Comparison of ENCODE assay signal across 9 mouse cellular contexts in the genomic region with DNA sequence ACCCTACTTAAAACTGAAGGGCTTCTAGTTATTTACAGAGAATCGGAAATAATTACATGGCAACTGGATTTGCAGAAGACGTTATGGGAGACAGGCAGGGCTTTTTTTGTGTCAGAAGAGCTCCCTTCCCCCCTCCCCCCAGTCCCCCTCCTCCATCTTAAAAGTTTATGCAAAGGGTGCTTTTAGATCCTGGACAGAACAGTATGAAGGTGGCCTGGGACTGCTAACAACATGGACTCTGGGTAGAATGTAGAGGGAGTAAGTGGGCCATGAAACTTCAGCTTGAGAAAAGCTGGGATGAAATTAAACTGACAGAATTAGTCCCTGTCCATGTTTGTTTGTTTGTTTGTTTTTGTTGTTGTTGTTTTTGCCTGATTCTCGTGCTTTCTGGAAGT. TPM values are rescaled to one million over a fixed set of nuclear protein-coding genes. Genes with fewer than 3 reads are reported as not detected.
A peak's percentile ranks its signal among the peaks of the same experiment; 100 is the strongest.
DNase-seq lines count a peak whose midpoint lies in the region; ATAC-seq lines count a peak whose summit lies in the region.
"Had no signal": no experiment of that assay in that cellular context is flagged by ENCODE, and none has a peak within 500 bp of the region (broad histone marks: within the 10 kb centered on the region; RNA-seq: fewer than 3 reads in every experiment).

No protein-coding gene starts in this region.

- peak overlapping the region; percentile 69 for H3K4me2 ChIP-seq in kidney, embryonic 14.5 days (replicated peaks; ENCODE audit: low read depth, low read length)
- peak overlapping the region; percentile 57 for H3K4me2 ChIP-seq in hindbrain, embryonic 15.5 days
- peak overlapping the region; percentile 54 for H3K4me2 ChIP-seq in midbrain, embryonic 13.5 days (replicated peaks)

- DNase-seq in kidney, adult 8-10 months, result no peak
- DNase-seq in embryonic facial prominence, embryonic 10.5 days (ENCODE audit: low spot score), result no peak
- no peak for DNase-seq in right cerebral cortex, postnatal 25 days
- DNase-seq in urinary bladder, postnatal 36 days (ENCODE audit: low spot score in 2 of 2), result no peak

- no peaks in the 10 kb centered on the region for H3K27me3 ChIP-seq in kidney, embryonic 14.5 days (ENCODE audit: control insufficient read depth, insufficient read depth, low read length)
- H3K27me3 ChIP-seq in embryonic facial prominence, embryonic 10.5 days (replicated peaks; ENCODE audit: low read depth, poor library complexity, severe bottlenecking), result peaks cover 19% of the 10 kb centered on the region
- H3K27me3 ChIP-seq in hindbrain, embryonic 15.5 days, result no peaks in the 10 kb centered on the region
- H3K27me3 ChIP-seq in midbrain, embryonic 13.5 days, result peaks cover 15% of the 10 kb centered on the region; the same call in 1 of the 2 replicates

- WGBS in kidney, embryonic 14.5 days, result 8% methylated on average over 3 of the region's 3 CpGs
- WGBS in embryonic facial prominence, embryonic 10.5 days, result 11% methylated on average over 3 of the region's 3 CpGs
- 14% methylated on average over 3 of the region's 3 CpGs for WGBS in hindbrain, embryonic 15.5 days
- WGBS in midbrain, embryonic 13.5 days, result 15% methylated on average over 3 of the region's 3 CpGs

- ATAC-seq in kidney, embryonic 14.5 days (ENCODE audit: low FRiP score, low TSS enrichment), result peak; percentile 59; the same call in 1 of the 2 replicates
- ATAC-seq in hindbrain, embryonic 15.5 days (ENCODE audit: low FRiP score, low read depth), result no peak
- no peak for ATAC-seq in midbrain, embryonic 13.5 days
- ATAC-seq in CD4-positive, CD25-positive, alpha-beta regulatory T cell, adult 4 months, result no peak

- H3K9ac ChIP-seq in kidney, embryonic 14.5 days (ENCODE audit: low read depth, low read length), result peak overlapping the region; percentile 58; the same call in 1 of the 2 replicates
- H3K9ac ChIP-seq in hindbrain, embryonic 15.5 days, result no peak overlapping the region
- peak overlapping the region; percentile 48; the same call in 1 of the 2 replicates for H3K9ac ChIP-seq in midbrain, embryonic 13.5 days (replicated peaks)

- peak overlapping the region; percentile 42 for H3K4me3 ChIP-seq in kidney, embryonic 14.5 days (ENCODE audit: low read length)
- H3K4me3 ChIP-seq in embryonic facial prominence, embryonic 10.5 days, result peak overlapping the region; percentile 61
- H3K4me3 ChIP-seq in hindbrain, embryonic 15.5 days, result peak overlapping the region; percentile 24
- H3K4me3 ChIP-seq in midbrain, embryonic 13.5 days (replicated peaks), result peak overlapping the region; percentile 28

- H3K9me3 ChIP-seq in kidney, embryonic 14.5 days (ENCODE audit: control insufficient read depth, low read length), result no peaks in the 10 kb centered on the region
- H3K9me3 ChIP-seq in embryonic facial prominence, embryonic 10.5 days, result no peaks in the 10 kb centered on the region
- no peaks in the 10 kb centered on the region for H3K9me3 ChIP-seq in hindbrain, embryonic 15.5 days
- H3K9me3 ChIP-seq in midbrain, embryonic 13.5 days, result no peaks in the 10 kb centered on the region

- peak overlapping the region; percentile 83 for H3K27ac ChIP-seq in kidney, embryonic 14.5 days (ENCODE audit: low read depth, low read length)
- peak overlapping the region; percentile 81 for H3K27ac ChIP-seq in embryonic facial prominence, embryonic 10.5 days (replicated peaks)
- no peak overlapping the region for H3K27ac ChIP-seq in hindbrain, embryonic 15.5 days (replicated peaks)
- H3K27ac ChIP-seq in midbrain, embryonic 13.5 days, result no peak overlapping the region

- H3K4me1 ChIP-seq in kidney, embryonic 14.5 days (ENCODE audit: control insufficient read depth, insufficient read depth, low read length), result peaks cover 8% of the 10 kb centered on the region; the same call in 1 of the 2 replicates
- H3K4me1 ChIP-seq in embryonic facial prominence, embryonic 10.5 days, result peaks cover 56% of the 10 kb centered on the region
- peaks cover 19% of the 10 kb centered on the region for H3K4me1 ChIP-seq in hindbrain, embryonic 15.5 days (replicated peaks)
- H3K4me1 ChIP-seq in midbrain, embryonic 13.5 days (replicated peaks), result peaks cover 19% of the 10 kb centered on the region

- peaks cover 5% of the 10 kb centered on the region; the same call in 1 of the 2 replicates for H3K36me3 ChIP-seq in kidney, embryonic 14.5 days (ENCODE audit: control insufficient read depth, insufficient read depth, low read length)
- H3K36me3 ChIP-seq in embryonic facial prominence, embryonic 10.5 days (replicated peaks), result peaks cover 11% of the 10 kb centered on the region
- no peaks in the 10 kb centered on the region for H3K36me3 ChIP-seq in hindbrain, embryonic 15.5 days
- no peaks in the 10 kb centered on the region for H3K36me3 ChIP-seq in midbrain, embryonic 13.5 days
- H3K36me3 ChIP-seq: G1E had no signal

RNA-seq across cellular contexts. Expression of gene Lmod3, which starts 60.0 kb away (rescaled TPM):
- polyA plus RNA-seq in kidney, embryonic 14.5 days (2014; fragmentation: Nextera tagmentation; extraction: Ambion mirVana), result 0.09 TPM in 1 of 2 replicates, not detected in the other
- not detected in 2 replicates for polyA plus RNA-seq in embryonic facial prominence, embryonic 10.5 days (2016; fragmentation: Nextera tagmentation; extraction: Ambion mirVana)
- polyA plus RNA-seq in hindbrain, embryonic 15.5 days (2015; fragmentation: Nextera tagmentation; extraction: Ambion mirVana), result not detected in 2 replicates
- polyA plus RNA-seq in midbrain, embryonic 13.5 days (2015; fragmentation: Nextera tagmentation; extraction: Ambion mirVana), result 0.07 TPM in 1 of 2 replicates, not detected in the other
- under 1 TPM in 1 of 2 experiments, not detected in 1; 0.24 TPM for polyA plus RNA-seq in CD4-positive, CD25-positive, alpha-beta regulatory T cell, adult 4 months (2017; shearing (Covaris generic))
- polyA plus RNA-seq: G1E had no signal

Comparison
In these comparisons a context has a peak if more than half of its experiments do, and no peak if none do; other contexts are left out.
1. H3K27ac ChIP-seq: peak in kidney, embryonic 14.5 days (single experiment) and embryonic facial prominence, embryonic 10.5 days (single experiment); none in hindbrain, embryonic 15.5 days (single experiment) and midbrain, embryonic 13.5 days (single experiment).
2. Peak in every context shown above with its lines, with median percentiles within 50 percentile points of each other: H3K4me2 ChIP-seq and H3K4me3 ChIP-seq.